Mouse (Mus musculus) erythroid progenitor cell, adult 5-6 weeks (primary cell): ENCODE results near the gene Wnt3a. TPM values are rescaled to one million over a fixed set of nuclear protein-coding genes. Genes with fewer than 3 reads are reported as not detected.
"Not testable (repeated sequence)": the region's sequence is repeated elsewhere in the genome, so short reads cannot be mapped to it uniquely, and the experiment has no call there.

Experiments used
- ATAC-seq: replicated peaks from 2 replicates; pipeline ENCODE4 v1.8.0; 2016; ENCODE audit warnings: moderate number of reproducible peaks, mild to moderate bottlenecking, moderate TSS enrichment, inconsistent platforms; ENCODE audit not compliant: poor library complexity, low FRiP score, severe bottlenecking
- total RNA-seq, 2 experiments: library from RNA; stranded (forward) in 1 of 2; stranded (reverse) in 1 of 2; fragments of 150-400 nt in 1 of 2; fragments of 186-747, 209-891 nt in 1 of 2; gene quantifications; 2 replicates each; pipeline versions ENCODE4 v1.2.3 to v1.2.4; 2015 to 2017; ENCODE audit warnings: low replicate concordance in 2 of 2

The Wnt3a gene
- total RNA-seq, 2 experiments from 2014 or later: not detected

- no peak for ATAC-seq
Observed at GRCm38 (mm10) chr11:59226251-59226650, 64.3 kb downstream of the Wnt3a start.

GRCm38 (mm10) chr11:59225167-59225566 lies 65.4 kb downstream of the Wnt3a start:
- ATAC-seq: no peak

GRCm38 (mm10) chr11:59224470-59224869 lies 66.1 kb downstream of the Wnt3a start:
- no peak for ATAC-seq

GRCm38 (mm10) chr11:59224025-59224424 lies 66.5 kb downstream of the Wnt3a start:
- no peak for ATAC-seq

GRCm38 (mm10) chr11:59222306-59222705 lies 68.2 kb downstream of the Wnt3a start:
- ATAC-seq: no peak

GRCm38 (mm10) chr11:59221604-59222003 lies 68.9 kb downstream of the Wnt3a start:
- ATAC-seq: no peak

- peak; percentile 66; the same call in 1 of the 2 replicates for ATAC-seq
Observed at GRCm38 (mm10) chr11:59219064-59219463, 71.5 kb downstream of the Wnt3a start.

- 0 out of 2 replicates have a peak, but pooled peaks have one; percentile 8 for ATAC-seq
Observed at GRCm38 (mm10) chr11:59218389-59218998, 72.1 kb downstream of the Wnt3a start.

GRCm38 (mm10) chr11:59216955-59217354 lies 73.6 kb downstream of the Wnt3a start:
- ATAC-seq: no peak

GRCm38 (mm10) chr11:59212892-59213494 lies 77.6 kb downstream of the Wnt3a start:
- ATAC-seq: no peak

- ATAC-seq: not testable (repeated sequence)
Observed at GRCm38 (mm10) chr11:59212320-59212719, 78.2 kb downstream of the Wnt3a start.

- ATAC-seq: not testable (repeated sequence)
Observed at GRCm38 (mm10) chr11:59211561-59211960, 79.0 kb downstream of the Wnt3a start.

- no peak for ATAC-seq
Observed at GRCm38 (mm10) chr11:59210020-59210419, 80.5 kb downstream of the Wnt3a start.

- no peak for ATAC-seq
Observed at GRCm38 (mm10) chr11:59209580-59209979, 81.0 kb downstream of the Wnt3a start.

GRCm38 (mm10) chr11:59209003-59209441 lies 81.5 kb downstream of the Wnt3a start:
- peak; percentile 87 for ATAC-seq

GRCm38 (mm10) chr11:59208153-59208831 lies 82.3 kb downstream of the Wnt3a start, which contains the start of gene 2310033P09Rik:
Gene 2310033P09Rik (plus strand): TSS chr11:59208321.
- peak; percentile 85 for ATAC-seq

- ATAC-seq: peak; percentile 95
Observed at GRCm38 (mm10) chr11:59202081-59202995, 88.2 kb downstream of the Wnt3a start, which contains the start of gene Mrpl55. Gene Mrpl55 (plus strand): TSS chr11:59202486.

GRCm38 (mm10) chr11:59201216-59202002 lies 89.1 kb downstream of the Wnt3a start:
- no peak; the same call in 1 of the 2 replicates for ATAC-seq
